Mouse (Mus musculus): ENCODE measurements around the gene Serpinb13. TPM values are rescaled to one million over a fixed set of nuclear protein-coding genes. Genes with fewer than 3 reads are reported as not detected.
"Not testable (repeated sequence)": the region's sequence is repeated elsewhere in the genome, so short reads cannot be mapped to it uniquely, and the experiment has no call there.

Gene Serpinb13
- not detected in 2 replicates for total RNA-seq (2017)

DNA sequence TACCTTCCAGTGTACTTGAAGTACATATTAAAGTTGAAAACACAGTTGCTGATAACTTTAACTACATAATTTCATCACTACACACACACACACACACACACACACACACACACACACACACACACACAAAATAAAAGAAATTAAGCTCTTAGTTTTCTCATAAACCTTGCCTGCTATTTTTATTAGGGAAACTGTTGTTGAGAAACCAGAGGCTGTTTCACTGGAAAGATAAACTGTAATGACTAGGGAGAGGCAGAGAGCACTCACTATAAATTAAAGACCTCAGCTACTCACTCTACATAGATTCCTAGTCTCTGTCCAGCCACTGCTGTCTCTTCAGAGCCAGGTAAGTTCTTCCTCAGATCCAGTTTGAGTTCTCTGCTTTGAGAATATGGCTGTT is at the start of gene Serpinb13:
Gene Serpinb13 (plus strand): TSS at position 301 of the 400 bp plus-strand sequence.
- no peak for ATAC-seq (replicated peaks in 1 of 2; ENCODE audit: insufficient read depth in 1 of 2, low FRiP score in 2 of 2, low TSS enrichment in 1 of 2, low read depth in 1 of 2, poor library complexity in 2 of 2, severe bottlenecking in 2 of 2)

- ATAC-seq (replicated peaks in 1 of 2; ENCODE audit: insufficient read depth in 1 of 2, low FRiP score in 2 of 2, low TSS enrichment in 1 of 2, low read depth in 1 of 2, poor library complexity in 2 of 2, severe bottlenecking in 2 of 2): peak; percentile 97
Measured at GRCm38 (mm10) chr1:106931954-106932353, 48.8 kb upstream of the Serpinb13 start.

DNA sequence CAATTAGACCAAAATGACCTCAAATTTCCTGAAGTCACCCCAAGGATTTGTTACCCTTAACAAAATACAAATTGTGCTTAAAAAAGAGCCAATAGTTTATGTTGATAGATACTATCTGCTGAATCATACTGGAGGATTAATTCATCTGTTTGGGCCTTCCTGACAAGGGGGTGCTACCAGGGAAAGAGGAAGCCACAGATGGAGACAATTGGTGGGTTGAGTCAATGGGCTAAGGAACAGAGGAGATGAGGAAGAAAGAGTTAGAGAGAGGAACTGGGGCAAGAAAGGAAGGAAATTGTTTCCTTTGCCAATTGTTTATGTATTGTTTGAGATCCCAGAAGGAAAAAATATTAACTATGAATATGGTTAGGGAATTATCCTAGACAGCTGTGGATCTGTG is 47.1 kb upstream of the Serpinb13 start:
- ATAC-seq (replicated peaks in 1 of 2; ENCODE audit: insufficient read depth in 1 of 2, low FRiP score in 2 of 2, low TSS enrichment in 1 of 2, low read depth in 1 of 2, poor library complexity in 2 of 2, severe bottlenecking in 2 of 2): peak; percentile 60 to 73; a peak in 3 of 4 replicates

DNA sequence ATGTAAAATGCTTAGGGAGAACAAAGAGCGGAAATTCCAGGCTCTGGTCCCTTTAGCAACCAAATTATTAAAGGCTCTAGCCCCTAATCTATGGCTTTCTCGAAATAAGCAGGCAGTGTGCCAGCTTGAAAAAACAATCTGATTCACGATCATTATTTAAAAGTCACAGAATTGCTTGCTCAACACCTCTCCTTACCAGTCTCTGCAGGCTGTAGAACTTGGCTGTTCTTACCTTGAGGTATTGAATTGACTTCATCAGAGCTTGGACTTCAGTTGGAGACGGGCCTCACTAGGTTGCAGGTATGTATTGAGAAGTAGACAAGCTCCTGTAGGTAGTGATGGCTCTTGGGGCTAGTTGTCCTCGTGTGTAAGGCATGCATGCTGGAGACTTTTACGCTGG is 46.5 kb upstream of the Serpinb13 start, which contains the start of gene Serpinb12:
Gene Serpinb12 (plus strand): TSS at position 185 of the 400 bp plus-strand sequence.
- no peak for ATAC-seq (replicated peaks in 1 of 2; ENCODE audit: insufficient read depth in 1 of 2, low FRiP score in 2 of 2, low TSS enrichment in 1 of 2, low read depth in 1 of 2, poor library complexity in 2 of 2, severe bottlenecking in 2 of 2)

DNA sequence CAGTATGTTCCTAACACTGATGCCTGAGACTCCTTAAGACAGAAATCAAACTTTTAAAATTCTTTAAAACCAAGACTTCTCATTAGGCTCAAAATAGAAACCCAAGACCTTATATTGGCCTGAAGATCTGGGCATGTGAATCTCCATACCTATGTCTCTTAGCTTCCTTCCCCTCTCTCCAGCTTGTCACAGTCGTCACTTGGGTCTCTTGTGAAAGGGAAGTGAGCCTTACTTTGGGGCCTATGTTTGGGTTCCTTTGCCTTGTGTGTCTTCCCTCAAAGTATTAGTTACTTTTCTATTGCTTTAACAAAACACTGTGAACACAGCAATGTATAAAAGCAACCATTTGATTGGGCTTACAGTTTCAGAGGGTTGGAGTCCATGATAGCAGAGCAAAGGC is 33.6 kb upstream of the Serpinb13 start:
- ATAC-seq (replicated peaks in 1 of 2; ENCODE audit: insufficient read depth in 1 of 2, low FRiP score in 2 of 2, low TSS enrichment in 1 of 2, low read depth in 1 of 2, poor library complexity in 2 of 2, severe bottlenecking in 2 of 2): no peak

- no peak for ATAC-seq (replicated peaks in 1 of 2; ENCODE audit: insufficient read depth in 1 of 2, low FRiP score in 2 of 2, low TSS enrichment in 1 of 2, low read depth in 1 of 2, poor library complexity in 2 of 2, severe bottlenecking in 2 of 2)
Measured at GRCm38 (mm10) chr1:106959981-106960380, 20.8 kb upstream of the Serpinb13 start.

DNA sequence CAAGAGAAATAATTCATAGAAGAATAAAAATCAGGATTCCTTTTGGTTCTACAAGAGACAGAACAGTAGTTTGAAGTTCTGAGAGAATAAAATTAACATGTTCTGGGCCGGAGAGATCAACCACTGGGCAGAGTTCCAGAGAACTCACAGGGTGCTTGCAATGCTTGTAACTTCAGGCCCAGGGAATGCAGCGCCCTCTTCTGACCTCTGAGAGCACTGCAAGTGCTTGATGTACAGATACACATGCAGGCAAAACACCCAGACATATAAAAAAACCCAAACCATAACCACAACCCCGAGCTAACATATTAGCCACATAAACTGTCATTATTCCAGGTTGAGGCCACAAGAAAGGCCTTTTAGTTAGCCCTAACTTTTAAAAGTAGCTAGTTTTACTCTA is 19.8 kb upstream of the Serpinb13 start:
- ATAC-seq (replicated peaks in 1 of 2; ENCODE audit: insufficient read depth in 1 of 2, low FRiP score in 2 of 2, low TSS enrichment in 1 of 2, low read depth in 1 of 2, poor library complexity in 2 of 2, severe bottlenecking in 2 of 2): peak; percentile 72 to 83; a peak in 3 of 4 replicates

- no peak for ATAC-seq (replicated peaks in 1 of 2; ENCODE audit: insufficient read depth in 1 of 2, low FRiP score in 2 of 2, low TSS enrichment in 1 of 2, low read depth in 1 of 2, poor library complexity in 2 of 2, severe bottlenecking in 2 of 2)
Measured at GRCm38 (mm10) chr1:106983092-106983491, 2.3 kb downstream of the Serpinb13 start.

GRCm38 (mm10) chr1:106983865-106984264 is 3.1 kb downstream of the Serpinb13 start:
- peak in 1 of 2 experiments; percentile 22; a peak in 2 of 4 replicates for ATAC-seq (replicated peaks in 1 of 2; ENCODE audit: insufficient read depth in 1 of 2, low FRiP score in 2 of 2, low TSS enrichment in 1 of 2, low read depth in 1 of 2, poor library complexity in 2 of 2, severe bottlenecking in 2 of 2)

GRCm38 (mm10) chr1:107000424-107000823 is 19.6 kb downstream of the Serpinb13 start:
- ATAC-seq (replicated peaks in 1 of 2; ENCODE audit: insufficient read depth in 1 of 2, low FRiP score in 2 of 2, low TSS enrichment in 1 of 2, low read depth in 1 of 2, poor library complexity in 2 of 2, severe bottlenecking in 2 of 2): no peak

- no peak for ATAC-seq (replicated peaks in 1 of 2; ENCODE audit: insufficient read depth in 1 of 2, low FRiP score in 2 of 2, low TSS enrichment in 1 of 2, low read depth in 1 of 2, poor library complexity in 2 of 2, severe bottlenecking in 2 of 2)
Measured at GRCm38 (mm10) chr1:107001754-107002153, 21.0 kb downstream of the Serpinb13 start.

GRCm38 (mm10) chr1:107006316-107006715 is 25.5 kb downstream of the Serpinb13 start:
- ATAC-seq (replicated peaks in 1 of 2; ENCODE audit: insufficient read depth in 1 of 2, low FRiP score in 2 of 2, low TSS enrichment in 1 of 2, low read depth in 1 of 2, poor library complexity in 2 of 2, severe bottlenecking in 2 of 2): no peak

- peak; percentile 83 for ATAC-seq (replicated peaks in 1 of 2; ENCODE audit: insufficient read depth in 1 of 2, low FRiP score in 2 of 2, low TSS enrichment in 1 of 2, low read depth in 1 of 2, poor library complexity in 2 of 2, severe bottlenecking in 2 of 2)
Measured at GRCm38 (mm10) chr1:107014530-107014929, 33.7 kb downstream of the Serpinb13 start.

GRCm38 (mm10) chr1:107015210-107015609 is 34.4 kb downstream of the Serpinb13 start:
- ATAC-seq (replicated peaks in 1 of 2; ENCODE audit: insufficient read depth in 1 of 2, low FRiP score in 2 of 2, low TSS enrichment in 1 of 2, low read depth in 1 of 2, poor library complexity in 2 of 2, severe bottlenecking in 2 of 2): no peak

DNA sequence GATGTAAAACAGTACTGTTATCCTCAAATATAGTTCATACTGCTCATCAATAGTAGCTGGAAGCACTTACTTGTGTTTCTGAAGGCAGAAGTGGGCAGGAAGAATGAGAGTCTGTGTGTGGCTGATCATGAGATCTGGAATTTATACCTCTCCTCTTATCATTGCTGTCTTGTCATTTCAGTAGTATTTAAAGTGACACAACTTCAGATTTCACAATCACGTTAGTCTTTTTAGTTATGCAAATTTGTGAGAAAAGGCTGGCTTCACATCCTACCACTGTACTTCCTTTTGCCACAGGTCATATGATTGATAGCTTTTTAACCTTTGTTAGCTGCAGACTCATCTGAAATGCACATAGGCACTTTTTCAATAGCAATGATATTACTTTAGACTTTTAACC is 45.1 kb downstream of the Serpinb13 start:
- no peak for ATAC-seq (replicated peaks in 1 of 2; ENCODE audit: insufficient read depth in 1 of 2, low FRiP score in 2 of 2, low TSS enrichment in 1 of 2, low read depth in 1 of 2, poor library complexity in 2 of 2, severe bottlenecking in 2 of 2)

DNA sequence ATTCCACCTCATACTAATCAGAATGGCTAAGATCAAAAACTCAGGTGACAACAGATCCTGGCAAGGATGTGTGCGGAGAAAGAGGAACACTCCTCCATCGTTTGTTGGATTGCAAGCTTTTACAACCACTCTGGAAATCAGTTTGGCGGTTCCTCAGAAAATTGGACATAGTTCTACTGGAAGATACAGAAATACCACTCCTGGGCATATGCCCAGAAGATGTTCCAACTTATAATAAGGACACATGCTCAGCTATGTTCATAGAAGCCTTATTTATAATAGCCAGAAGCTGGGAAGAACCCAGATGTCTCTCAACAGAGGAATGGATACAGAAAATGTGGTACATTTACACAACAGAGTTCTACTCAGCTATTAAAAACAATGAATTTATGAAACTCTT is 53.5 kb downstream of the Serpinb13 start:
- ATAC-seq (replicated peaks in 1 of 2; ENCODE audit: insufficient read depth in 1 of 2, low FRiP score in 2 of 2, low TSS enrichment in 1 of 2, low read depth in 1 of 2, poor library complexity in 2 of 2, severe bottlenecking in 2 of 2): not testable (repeated sequence)

Data from hematopoietic stem cell, adult 5-6 weeks (primary cell).